Comparison of ENCODE assay signal across 8 mouse cellular contexts in the genomic region with DNA sequence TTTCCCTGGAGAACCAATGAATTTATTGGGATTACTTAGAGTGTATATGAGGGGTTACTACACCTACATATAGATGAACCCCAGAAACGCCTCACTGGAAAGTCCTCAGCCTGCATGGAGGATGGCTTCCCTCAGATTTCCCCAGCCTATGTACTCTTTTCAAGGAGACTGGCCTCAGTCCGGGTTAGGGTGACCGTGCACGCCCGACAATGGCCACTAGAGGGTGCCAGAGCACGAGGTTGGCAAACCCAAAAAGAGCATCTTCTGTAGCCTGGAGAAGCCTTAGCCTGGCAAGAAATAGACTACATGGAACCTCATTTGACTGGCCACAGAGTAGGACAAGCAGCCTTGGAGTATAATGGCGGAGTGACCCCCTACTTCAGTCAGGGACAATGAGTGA. TPM values are rescaled to one million over a fixed set of nuclear protein-coding genes. Genes with fewer than 3 reads are reported as not detected.
DNase-seq lines count a peak whose midpoint lies in the region; ATAC-seq and TF ChIP-seq lines count a peak whose summit lies in the region.

No protein-coding gene starts in this region.

- no peaks in the 10 kb centered on the region for H3K9me3 ChIP-seq in MEL (replicated peaks; ENCODE audit: insufficient read depth, low read length)
- H3K9me3 ChIP-seq in forebrain, embryonic 13.5 days (replicated peaks): no peaks in the 10 kb centered on the region
- no peaks in the 10 kb centered on the region for H3K9me3 ChIP-seq in lung, postnatal 0 days (ENCODE audit: low read length)

- H3K4me2 ChIP-seq in forebrain, embryonic 13.5 days: no peak overlapping the region
- no peak overlapping the region for H3K4me2 ChIP-seq in lung, postnatal 0 days (replicated peaks; ENCODE audit: low read depth, low read length)

- peak; percentile 70; the same call in 1 of the 2 replicates for ATAC-seq in forebrain, embryonic 13.5 days
- ATAC-seq in lung, postnatal 0 days: peak; percentile 74

- no peak overlapping the region for H3K27ac ChIP-seq in MEL (ENCODE audit: control insufficient read depth, low read depth, low read length)
- no peak overlapping the region for H3K27ac ChIP-seq in forebrain, embryonic 13.5 days
- no peak overlapping the region for H3K27ac ChIP-seq in lung, postnatal 0 days (ENCODE audit: low read length)

- peak; percentile 88 for DNase-seq in MEL (ENCODE audit: low read depth, low spot score)
- DNase-seq in c-Kit-positive CD71-negative TER-119-negative erythroid progenitor cells, embryonic 14.5 days (ENCODE audit: low read depth): peak; percentile 70
- peak; percentile 95 for DNase-seq in heart, postnatal 4 days
- DNase-seq in layer of hippocampus, adult 9-10 months (ENCODE audit: low spot score): peak; percentile 61
- peak; percentile 79 for DNase-seq in lung, postnatal 0 days (ENCODE audit: low spot score)
- DNase-seq in right cerebral cortex, adult 2 months (ENCODE audit: low spot score in 2 of 2): peak; percentile 88 to 93
- peak; percentile 80 for DNase-seq in urinary bladder, adult 2 months (ENCODE audit: low spot score)

- peak; percentile 97 to 100 (median 99) for TF ChIP-seq CTCF in MEL (IDR thresholded peaks at IDR 0.05 in 2 of 3, conservative IDR thresholded peaks at IDR 0.05 in 1 of 3; ENCODE audit: control insufficient read depth in 1 of 3, insufficient read depth in 1 of 3, low read depth in 2 of 3, low read length in 3 of 3, poor library complexity in 1 of 3, severe bottlenecking in 1 of 3)
- peak; percentile 92 for TF ChIP-seq CTCF in lung, postnatal 0 days (IDR thresholded peaks at IDR 0.05)

- peak; percentile 82 for TF ChIP-seq RAD21 in MEL (IDR thresholded peaks at IDR 0.05; ENCODE audit: low read depth, low read length)

- H3K27me3 ChIP-seq in MEL (ENCODE audit: control insufficient read depth in 1 of 2, insufficient read depth in 2 of 2, low read length in 2 of 2): no peaks in the 10 kb centered on the region
- no peaks in the 10 kb centered on the region for H3K27me3 ChIP-seq in forebrain, embryonic 13.5 days
- H3K27me3 ChIP-seq in lung, postnatal 0 days (replicated peaks; ENCODE audit: insufficient read depth, low read length): no peaks in the 10 kb centered on the region

- no peak overlapping the region for H3K4me3 ChIP-seq in MEL (ENCODE audit: control insufficient read depth in 1 of 2, insufficient read depth in 1 of 2, low read depth in 2 of 2, low read length in 2 of 2)
- H3K4me3 ChIP-seq in forebrain, embryonic 13.5 days: no peak overlapping the region
- no peak overlapping the region for H3K4me3 ChIP-seq in lung, postnatal 0 days (ENCODE audit: low read depth, low read length)

- no peaks in the 10 kb centered on the region for H3K79me2 ChIP-seq in MEL (ENCODE audit: control insufficient read depth, insufficient read depth, low read length, poor library complexity)

- peaks cover 0 to 2% of the 10 kb centered on the region in 2 experiments; a peak in 1 of 4 replicates for H3K36me3 ChIP-seq in MEL (ENCODE audit: control insufficient read depth in 1 of 2, insufficient read depth in 2 of 2, low read length in 2 of 2)
- H3K36me3 ChIP-seq in forebrain, embryonic 13.5 days (ENCODE audit: poor library complexity, severe bottlenecking): no peaks in the 10 kb centered on the region
- no peaks in the 10 kb centered on the region for H3K36me3 ChIP-seq in lung, postnatal 0 days (ENCODE audit: insufficient read depth, low read length)

- H3K9ac ChIP-seq in MEL (ENCODE audit: control insufficient read depth, low read depth, low read length, poor library complexity, severe bottlenecking): no peak overlapping the region
- H3K9ac ChIP-seq in forebrain, embryonic 13.5 days: no peak overlapping the region
- no peak overlapping the region for H3K9ac ChIP-seq in lung, postnatal 0 days (replicated peaks; ENCODE audit: low read depth)

- no peak for TF ChIP-seq EP300 in MEL (IDR thresholded peaks at IDR 0.05; ENCODE audit: low read depth in 1 of 2, low read length in 2 of 2)
- TF ChIP-seq EP300 in lung, postnatal 0 days (IDR thresholded peaks at IDR 0.05): no peak

- 7% methylated on average over 7 of the region's 7 CpGs for WGBS in forebrain, embryonic 13.5 days
- WGBS in lung, postnatal 0 days: 5% methylated on average over 7 of the region's 7 CpGs

- H3K4me1 ChIP-seq in MEL (ENCODE audit: control insufficient read depth in 1 of 2, insufficient read depth in 2 of 2, low read length in 2 of 2): peaks cover 2 to 7% of the 10 kb centered on the region in 2 experiments; a peak in 3 of 4 replicates
- H3K4me1 ChIP-seq in forebrain, embryonic 13.5 days: no peaks in the 10 kb centered on the region
- H3K4me1 ChIP-seq in lung, postnatal 0 days (ENCODE audit: insufficient read depth, low read depth, low read length): no peaks in the 10 kb centered on the region

- no peak for TF ChIP-seq POLR2A in MEL (IDR thresholded peaks at IDR 0.05; ENCODE audit: control insufficient read depth in 1 of 2, insufficient read depth in 1 of 2, low read depth in 1 of 2, low read length in 2 of 2, poor library complexity in 1 of 2)

TF ChIP-seq in MEL, 35 proteins besides CTCF, POLR2A, EP300 and RAD21:
- TF ChIP-seq E2F4 (IDR thresholded peaks at IDR 0.05; ENCODE audit: borderline replicate concordance, low read depth, low read length) (no peak), BHLHE40 (IDR thresholded peaks at IDR 0.05; ENCODE audit: borderline replicate concordance, low read depth, low read length) (0 out of 2 replicates have a peak, but pooled peaks have one; percentile 31), TAL1 (IDR thresholded peaks at IDR 0.05; ENCODE audit: low read length) (no peak), MEF2A (IDR thresholded peaks at IDR 0.05; ENCODE audit: extremely low read depth, insufficient replicate concordance, low read depth, low read length, poor library complexity, severe bottlenecking) (no peak), MAZ (IDR thresholded peaks at IDR 0.05; ENCODE audit: low read depth, low read length) (0 out of 2 replicates have a peak, but pooled peaks have one; percentile 44), NELFE (IDR thresholded peaks at IDR 0.05; ENCODE audit: low read depth, low read length) (no peak), MAX (IDR thresholded peaks at IDR 0.05; ENCODE audit: low read length) (peak; percentile 49; the same call in 1 of the 2 replicates), ZC3H11A (IDR thresholded peaks at IDR 0.05; ENCODE audit: low read depth, low read length) (peak; percentile 44; the same call in 1 of the 2 replicates), ETS1 (IDR thresholded peaks at IDR 0.05; ENCODE audit: low read depth, low read length) (no peak), CHD1 (IDR thresholded peaks at IDR 0.05; ENCODE audit: low read depth, low read length) (no peak), ELF1 (IDR thresholded peaks at IDR 0.05; ENCODE audit: low read depth, low read length) (no peak), MYC (IDR thresholded peaks at IDR 0.05; ENCODE audit: low read depth, low read length) (peak; percentile 73), POLR2AphosphoS5 (IDR thresholded peaks at IDR 0.05; ENCODE audit: borderline replicate concordance, low read depth, low read length) (no peak), JUND (IDR thresholded peaks at IDR 0.05; ENCODE audit: low read depth, low read length) (no peak), ZKSCAN1 (IDR thresholded peaks at IDR 0.05; ENCODE audit: low read depth, low read length) (no peak), POLR2AphosphoS2 (IDR thresholded peaks at IDR 0.05; ENCODE audit: low read length) (no peak), SMC3 (IDR thresholded peaks at IDR 0.05; ENCODE audit: low read depth, low read length) (peak; percentile 77), RCOR1 (IDR thresholded peaks at IDR 0.05; ENCODE audit: low read depth, low read length) (no peak), MXI1 (IDR thresholded peaks at IDR 0.05; ENCODE audit: low read depth, low read length) (no peak), ZNF384 (IDR thresholded peaks at IDR 0.05; ENCODE audit: low read depth, low read length) (no peak)

RNA-seq across cellular contexts. Expression of gene Scaf11, which starts 15.7 kb away (rescaled TPM):
- 137 and 156 TPM in 2 replicates for total RNA-seq in MEL (2012; rRNA removed)
- polyA plus RNA-seq in MEL (2012; ENCODE audit: insufficient read depth in 1 of 2, insufficient read length in 2 of 2, low read depth in 1 of 2, low replicate concordance in 2 of 2, missing spikeins in 1 of 2): 100 to 1,000 TPM; 165 to 242 TPM
- polyA plus RNA-seq in forebrain, embryonic 13.5 days (2015; fragmentation: Nextera tagmentation; extraction: Ambion mirVana): 70.1 and 80.3 TPM in 2 replicates
- total RNA-seq in heart, postnatal 4 days (2021): 10 to 100 TPM; 69.4 to 71.1 TPM
- polyA plus RNA-seq in lung, postnatal 0 days (2015; fragmentation: Nextera tagmentation; extraction: Ambion mirVana): 59.9 and 65.6 TPM in 2 replicates
- 38.1 and 43.5 TPM in 2 replicates for polyA plus RNA-seq in urinary bladder, adult 2 months (2012; rRNA removed)
